Mouse (Mus musculus) liver, embryonic 13.5 days (tissue): ENCODE data around the gene Itpr2. TPM values are rescaled to one million over a fixed set of nuclear protein-coding genes. Genes with fewer than 3 reads are reported as not detected.

Experiments used
- ATAC-seq: fragments of 200-750 bp; cut with Nextera tagmentation; 2 replicates; pipeline ENCODE4 v1.8.0; 2017; ENCODE audit warnings: low read depth, mild to moderate bottlenecking, moderate number of reproducible peaks, moderate library complexity
- DNase-seq: peaks from one replicate; pipeline ENCODE4 v3.0.0; 2022
- H3K27ac ChIP-seq: fragments of 300-500 bp; sonication (generic); 2 replicates; pipeline ENCODE4 v1.5.1; 2015; ENCODE audit warnings: moderate library complexity, mild to moderate bottlenecking, inconsistent platforms
- H3K27me3 ChIP-seq: fragments of 300-500 bp; sonication (generic); 2 replicates; pipeline ENCODE4 v1.6.1; 2015; ENCODE audit warnings: mild to moderate bottlenecking, inconsistent platforms
- H3K36me3 ChIP-seq: fragments of 300-500 bp; sonication (generic); 2 replicates; pipeline ENCODE4 v1.6.1; 2015; ENCODE audit warnings: mild to moderate bottlenecking, inconsistent platforms
- H3K4me1 ChIP-seq: fragments of 300-500 bp; sonication (generic); replicated peaks from 2 replicates; pipeline ENCODE4 v1.6.1; 2015; ENCODE audit warnings: inconsistent platforms
- H3K4me2 ChIP-seq: fragments of 300-500 bp; sonication (generic); 2 replicates; pipeline ENCODE4 v1.6.1; 2015; ENCODE audit warnings: inconsistent platforms, mild to moderate bottlenecking, moderate library complexity
- H3K4me3 ChIP-seq: fragments of 300-500 bp; sonication (generic); replicated peaks from 2 replicates; pipeline ENCODE4 v1.5.1; 2015; ENCODE audit warnings: mild to moderate bottlenecking, inconsistent platforms
- H3K9ac ChIP-seq: fragments of 300-500 bp; sonication (generic); 2 replicates; pipeline ENCODE4 v1.6.1; 2015; ENCODE audit warnings: mild to moderate bottlenecking, inconsistent platforms
- H3K9me3 ChIP-seq: fragments of 300-500 bp; sonication (generic); replicated peaks from 2 replicates; pipeline ENCODE4 v1.6.1; 2016; ENCODE audit warnings: inconsistent platforms
- WGBS: fragments of 180-500 bp; shearing (Covaris S2); methylation state at CpG from one replicate; pipeline ENCODE4 v1.1.7; 2015; ENCODE audit not compliant: insufficient replicate concordance; 5-methylcytosine and 5-hydroxymethylcytosine counted together
- polyA plus RNA-seq: library from polyadenylated mRNA; unstranded; fragments of >200 nt; fragmentation: Nextera tagmentation; extraction: Ambion mirVana; gene quantifications from 2 replicates; pipeline ENCODE4 v1.2.1, GENCODE M21; 2015

Itpr2 gene
- polyA plus RNA-seq, 1 experiment from 2014 or later, result 2.4 TPM

DNA sequence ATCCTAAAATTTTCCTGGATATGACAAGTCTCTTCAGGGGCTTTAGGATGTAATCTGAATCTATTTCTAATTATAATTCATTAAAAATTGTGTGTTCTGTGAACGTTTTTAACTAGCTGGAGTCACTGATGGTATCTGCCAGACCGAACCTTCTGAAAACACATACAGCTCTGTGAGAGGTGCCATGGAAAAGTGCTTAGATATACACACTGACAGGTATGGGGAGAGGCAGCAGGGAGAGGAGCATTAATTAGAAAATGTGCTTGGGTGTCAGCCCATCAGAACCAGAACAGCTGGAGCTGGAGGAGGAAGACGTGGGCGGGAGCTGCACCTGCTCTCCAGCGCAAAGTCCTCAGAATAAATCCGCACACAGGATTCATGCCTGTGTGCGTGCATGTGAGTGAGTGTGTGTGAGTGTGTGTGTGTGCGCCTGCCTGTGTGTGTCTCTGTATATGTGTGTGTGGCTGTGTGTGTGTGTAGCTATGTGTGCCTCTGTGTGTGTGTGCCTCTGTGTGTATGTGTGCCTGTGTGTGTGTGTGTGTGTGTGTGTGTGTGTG is 199.4 kb downstream of the Itpr2 start:
- 72% methylated on average over 8 of the region's 8 CpGs for WGBS
- H3K4me2 ChIP-seq, result no peak overlapping the region
- H3K9me3 ChIP-seq, result no peaks in the 10 kb centered on the region; the same call in 1 of the 2 replicates
- DNase-seq (no peak), ATAC-seq (no peak)
- H3K27me3 ChIP-seq, result no peaks in the 10 kb centered on the region
- H3K4me1 ChIP-seq, result no peaks in the 10 kb centered on the region
- no peaks in the 10 kb centered on the region for H3K36me3 ChIP-seq
- no peak overlapping the region for H3K4me3 ChIP-seq
- H3K27ac ChIP-seq, result no peak overlapping the region
- H3K9ac ChIP-seq, result no peak overlapping the region

DNA sequence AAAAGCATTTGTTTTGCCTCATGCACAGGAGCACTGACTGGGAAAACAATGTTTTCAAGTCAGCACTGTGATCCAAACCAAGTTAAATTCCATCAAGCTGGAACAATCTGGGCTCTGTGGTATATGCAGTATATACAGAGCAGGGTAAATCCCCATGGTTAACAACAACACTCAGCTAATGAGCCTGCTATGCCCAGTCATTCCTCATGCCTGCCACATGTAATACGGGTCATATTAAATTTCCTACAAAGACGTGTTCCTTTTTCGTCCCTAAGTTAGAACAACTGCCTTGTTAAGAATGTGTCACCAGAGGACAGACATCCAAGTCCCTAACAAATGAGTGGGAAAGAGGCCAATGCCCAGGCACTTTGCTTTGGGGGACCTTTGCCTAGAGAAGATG is 199.9 kb downstream of the Itpr2 start:
- no peaks in the 10 kb centered on the region for H3K36me3 ChIP-seq
- no peak overlapping the region for H3K4me3 ChIP-seq
- H3K4me1 ChIP-seq, result no peaks in the 10 kb centered on the region
- DNase-seq (no peak), ATAC-seq (no peak)
- no peaks in the 10 kb centered on the region; the same call in 1 of the 2 replicates for H3K9me3 ChIP-seq
- no peak overlapping the region for H3K4me2 ChIP-seq
- 73% methylated on average over 3 of the region's 3 CpGs for WGBS
- H3K27me3 ChIP-seq, result no peaks in the 10 kb centered on the region
- H3K9ac ChIP-seq, result no peak overlapping the region
- no peak overlapping the region for H3K27ac ChIP-seq

DNA sequence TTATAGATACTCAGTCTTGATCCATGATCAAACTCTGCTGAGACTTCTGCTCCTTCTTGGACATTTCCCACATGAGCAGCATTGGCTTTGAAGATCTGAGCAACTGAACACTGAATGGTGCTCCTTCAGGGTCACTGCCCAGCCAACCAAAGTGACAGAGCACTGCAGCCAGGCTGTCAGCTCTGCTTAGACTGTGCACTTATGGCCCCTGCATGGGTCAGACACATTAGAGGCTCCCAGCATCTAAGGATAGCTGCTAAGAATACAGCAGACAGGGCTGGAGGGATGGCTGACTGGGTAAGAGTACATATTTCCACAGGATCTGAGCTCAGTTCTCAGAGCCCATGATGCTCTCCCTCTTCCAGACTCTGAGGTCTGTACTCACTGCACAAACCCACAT is 201.1 kb downstream of the Itpr2 start:
- no peak overlapping the region for H3K9ac ChIP-seq
- no peak for ATAC-seq
- H3K4me2 ChIP-seq, result no peak overlapping the region
- H3K36me3 ChIP-seq, result no peaks in the 10 kb centered on the region
- no peaks in the 10 kb centered on the region; the same call in 1 of the 2 replicates for H3K9me3 ChIP-seq
- DNase-seq, result no peak
- no peaks in the 10 kb centered on the region for H3K4me1 ChIP-seq
- no peaks in the 10 kb centered on the region for H3K27me3 ChIP-seq
- no peak overlapping the region for H3K4me3 ChIP-seq
- H3K27ac ChIP-seq, result no peak overlapping the region

DNA sequence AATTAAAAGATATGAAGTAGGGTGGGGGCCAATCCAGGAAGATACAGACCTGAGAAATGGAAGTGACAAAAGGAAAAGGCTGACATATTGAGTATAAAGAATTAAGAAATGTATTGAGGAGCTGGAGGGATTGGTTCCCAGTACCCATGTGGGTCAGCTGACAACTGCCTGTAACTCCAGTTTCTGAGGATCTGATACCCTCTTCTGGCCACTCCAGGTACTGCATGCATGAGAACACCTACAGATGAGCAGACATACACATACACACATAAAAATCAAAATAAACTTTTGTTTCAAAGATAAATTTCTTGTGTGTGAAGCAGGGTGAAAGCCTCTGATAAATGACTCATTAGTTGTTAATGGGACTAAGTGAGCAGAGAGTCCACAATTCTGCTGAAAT is 203.3 kb downstream of the Itpr2 start:
- DNase-seq, result no peak
- no peak for ATAC-seq
- Histone ChIP-seq H3K9ac (no peak overlapping the region), H3K9me3 (no peaks in the 10 kb centered on the region; the same call in 1 of the 2 replicates), H3K36me3 (no peaks in the 10 kb centered on the region), H3K4me1 (no peaks in the 10 kb centered on the region), H3K4me2 (no peak overlapping the region), H3K27me3 (no peaks in the 10 kb centered on the region), H3K4me3 (no peak overlapping the region), H3K27ac (no peak overlapping the region)

DNA sequence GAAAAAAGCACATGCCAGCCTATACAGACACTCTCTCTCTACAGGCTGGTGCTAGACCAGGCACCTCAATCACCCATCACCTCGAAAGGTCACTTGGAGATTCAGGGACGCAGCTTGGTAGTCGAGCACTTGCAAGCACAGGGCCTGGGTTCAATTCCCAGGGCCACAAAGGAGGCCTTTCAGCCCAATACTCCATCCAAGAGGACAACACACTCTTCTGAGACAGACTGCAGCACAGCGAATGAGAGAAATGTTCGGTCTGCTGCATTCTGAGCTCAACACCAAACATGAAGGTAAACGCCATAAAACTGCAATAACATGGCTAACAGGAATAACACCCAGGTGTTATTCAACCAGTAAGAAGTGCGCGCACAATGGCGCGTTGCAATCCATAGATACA is 211.0 kb downstream of the Itpr2 start:
- ATAC-seq, result no peak
- no peak for DNase-seq
- WGBS, result 75% methylated on average over 10 of the region's 10 CpGs
- Histone ChIP-seq H3K9me3 (no peaks in the 10 kb centered on the region), H3K4me1 (no peaks in the 10 kb centered on the region), H3K9ac (no peak overlapping the region), H3K27me3 (no peaks in the 10 kb centered on the region), H3K4me3 (no peak overlapping the region), H3K36me3 (no peaks in the 10 kb centered on the region), H3K27ac (no peak overlapping the region), H3K4me2 (no peak overlapping the region)

DNA sequence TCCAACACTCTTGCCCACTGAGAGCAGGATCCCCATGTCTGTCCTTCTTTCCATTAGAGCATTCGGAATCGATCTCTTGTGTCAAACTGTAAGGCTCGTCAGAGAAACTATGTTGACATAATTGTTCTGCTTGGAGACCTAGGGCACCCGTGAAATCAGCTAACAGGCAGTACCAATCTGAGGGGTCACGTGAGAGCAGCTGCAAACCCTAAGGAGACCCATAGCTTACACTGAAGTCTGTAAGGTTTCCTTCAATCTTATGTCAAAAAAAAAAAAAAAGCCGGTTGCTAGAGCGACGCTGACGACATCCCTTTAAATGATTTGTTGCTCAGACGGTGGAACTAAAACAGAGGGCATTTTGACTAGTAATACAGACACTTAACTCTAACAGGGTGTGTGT is 212.2 kb downstream of the Itpr2 start:
- no peak overlapping the region for H3K9ac ChIP-seq
- 69% methylated on average over 10 of the region's 10 CpGs for WGBS
- no peaks in the 10 kb centered on the region for H3K4me1 ChIP-seq
- no peaks in the 10 kb centered on the region for H3K9me3 ChIP-seq
- DNase-seq (no peak), ATAC-seq (no peak)
- H3K27ac ChIP-seq, result no peak overlapping the region
- H3K4me2 ChIP-seq, result no peak overlapping the region
- no peaks in the 10 kb centered on the region for H3K27me3 ChIP-seq
- H3K4me3 ChIP-seq, result no peak overlapping the region
- H3K36me3 ChIP-seq, result no peaks in the 10 kb centered on the region

DNA sequence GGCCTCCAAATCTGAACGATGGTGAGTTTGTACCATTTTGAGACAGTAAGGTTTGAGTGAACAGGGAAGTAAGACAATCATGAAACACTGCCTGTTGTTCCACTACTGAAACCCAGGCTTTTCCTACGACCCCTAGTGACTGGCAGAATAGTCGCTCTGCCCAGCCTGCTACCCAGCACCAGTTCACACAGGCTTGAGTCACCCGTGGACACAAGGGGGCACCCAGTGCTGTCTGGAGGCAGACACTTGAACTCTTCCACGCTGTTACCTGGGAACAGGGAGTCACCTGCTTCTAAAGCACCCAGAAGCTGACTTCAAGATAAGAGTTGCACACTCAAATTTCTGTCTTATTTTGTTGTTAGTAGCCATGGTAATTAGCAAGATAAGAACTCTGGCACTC is 213.8 kb downstream of the Itpr2 start:
- Histone ChIP-seq H3K4me2 (no peak overlapping the region), H3K9me3 (no peaks in the 10 kb centered on the region), H3K9ac (no peak overlapping the region), H3K27me3 (no peaks in the 10 kb centered on the region), H3K4me1 (no peaks in the 10 kb centered on the region), H3K36me3 (no peaks in the 10 kb centered on the region), H3K27ac (no peak overlapping the region), H3K4me3 (no peak overlapping the region)
- ATAC-seq (no peak), DNase-seq (no peak)
- WGBS, result 69% methylated on average over 5 of the region's 5 CpGs

DNA sequence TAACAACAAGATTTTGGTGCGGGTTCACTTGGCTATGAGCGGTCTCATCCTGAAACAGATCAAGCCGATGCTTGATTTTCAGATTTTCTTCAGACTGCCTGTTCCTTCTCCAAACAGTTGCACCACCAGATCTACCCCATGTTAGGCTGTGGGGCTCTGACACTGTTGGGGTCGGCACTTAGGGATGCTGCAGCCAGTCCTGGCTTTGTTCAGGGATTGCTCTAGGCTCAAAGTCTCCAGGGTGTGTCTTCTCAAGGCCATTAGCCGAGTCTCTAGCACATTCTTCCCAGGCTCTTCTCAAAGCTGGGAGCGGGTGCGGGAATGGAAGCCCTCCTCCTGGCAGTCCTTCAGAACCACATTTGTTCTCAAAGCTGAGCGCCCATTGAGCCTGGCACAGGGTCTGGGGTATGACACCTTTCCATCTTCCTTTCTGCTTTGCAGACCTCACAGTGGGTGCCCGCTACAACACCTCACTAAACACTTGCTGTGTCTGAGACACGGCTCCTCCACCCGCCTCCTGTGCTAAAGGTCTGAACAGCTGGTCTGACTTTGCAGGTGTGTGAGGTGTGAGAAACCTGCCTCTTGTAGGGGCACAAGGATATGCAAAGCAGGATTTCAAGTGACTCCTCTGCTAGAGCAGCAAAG is 217.0 kb downstream of the Itpr2 start:
- DNase-seq, result no peak
- Histone ChIP-seq H3K9me3 (no peaks in the 10 kb centered on the region), H3K9ac (no peak overlapping the region), H3K27ac (no peak overlapping the region), H3K27me3 (no peaks in the 10 kb centered on the region), H3K4me3 (no peak overlapping the region), H3K4me2 (no peak overlapping the region), H3K4me1 (no peaks in the 10 kb centered on the region), H3K36me3 (no peaks in the 10 kb centered on the region)
- 75% methylated on average over 11 of the region's 11 CpGs for WGBS
- no peak for ATAC-seq

DNA sequence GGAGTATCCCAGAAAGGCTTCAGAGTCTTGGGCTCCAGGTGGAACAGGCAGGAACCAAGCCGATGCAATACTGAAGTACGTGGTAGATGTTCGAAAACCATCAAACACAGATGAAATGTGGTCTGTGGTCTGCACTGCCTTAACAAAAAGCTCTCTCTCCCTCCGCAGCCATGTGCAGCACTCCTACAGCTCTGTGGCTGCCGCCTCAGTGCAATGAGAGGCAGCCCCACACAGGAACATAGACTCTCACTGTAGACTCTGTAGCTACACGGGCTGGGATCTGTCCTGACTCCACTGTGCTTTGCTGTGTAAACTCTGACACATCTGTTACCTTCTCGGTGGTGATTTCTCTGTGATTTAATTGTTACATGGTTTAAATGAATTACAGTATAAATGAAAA is 218.0 kb downstream of the Itpr2 start:
- no peak for ATAC-seq
- no peak overlapping the region for H3K4me3 ChIP-seq
- no peak for DNase-seq
- no peak overlapping the region for H3K9ac ChIP-seq
- H3K9me3 ChIP-seq, result no peaks in the 10 kb centered on the region
- WGBS, result 60% methylated on average over 7 of the region's 7 CpGs
- no peaks in the 10 kb centered on the region for H3K4me1 ChIP-seq
- H3K27ac ChIP-seq, result no peak overlapping the region
- no peak overlapping the region for H3K4me2 ChIP-seq
- no peaks in the 10 kb centered on the region for H3K27me3 ChIP-seq
- H3K36me3 ChIP-seq, result no peaks in the 10 kb centered on the region

DNA sequence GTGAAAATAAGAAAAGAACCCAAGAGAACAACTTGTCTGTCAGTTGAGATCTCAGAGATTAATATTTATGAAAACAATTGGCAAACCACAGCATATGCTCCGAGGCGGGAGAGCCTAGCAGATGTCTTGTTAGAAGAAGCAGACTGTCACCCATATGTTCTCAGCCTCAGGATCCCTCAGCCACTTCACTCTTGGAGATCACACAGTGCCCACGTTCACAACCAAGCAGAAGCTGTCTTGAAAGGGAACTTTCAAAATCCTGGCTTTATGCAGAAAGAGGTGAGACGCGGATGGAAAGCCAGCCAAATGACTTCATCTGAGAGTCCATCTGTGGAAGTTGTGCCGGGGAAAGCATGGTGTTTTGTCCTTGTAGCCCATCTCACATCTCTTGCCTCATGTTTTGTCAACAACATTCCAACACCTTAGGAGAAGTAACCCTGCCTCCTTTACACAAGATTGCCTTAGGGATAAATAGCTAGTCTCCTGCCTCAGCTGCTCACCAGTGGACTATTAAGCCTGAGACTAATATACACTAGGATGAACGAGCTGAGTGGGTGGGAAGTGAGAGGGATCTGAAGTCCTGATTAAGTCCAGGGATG is 219.9 kb downstream of the Itpr2 start:
- 68% methylated on average over 7 of the region's 7 CpGs for WGBS
- DNase-seq (no peak), ATAC-seq (no peak)

DNA sequence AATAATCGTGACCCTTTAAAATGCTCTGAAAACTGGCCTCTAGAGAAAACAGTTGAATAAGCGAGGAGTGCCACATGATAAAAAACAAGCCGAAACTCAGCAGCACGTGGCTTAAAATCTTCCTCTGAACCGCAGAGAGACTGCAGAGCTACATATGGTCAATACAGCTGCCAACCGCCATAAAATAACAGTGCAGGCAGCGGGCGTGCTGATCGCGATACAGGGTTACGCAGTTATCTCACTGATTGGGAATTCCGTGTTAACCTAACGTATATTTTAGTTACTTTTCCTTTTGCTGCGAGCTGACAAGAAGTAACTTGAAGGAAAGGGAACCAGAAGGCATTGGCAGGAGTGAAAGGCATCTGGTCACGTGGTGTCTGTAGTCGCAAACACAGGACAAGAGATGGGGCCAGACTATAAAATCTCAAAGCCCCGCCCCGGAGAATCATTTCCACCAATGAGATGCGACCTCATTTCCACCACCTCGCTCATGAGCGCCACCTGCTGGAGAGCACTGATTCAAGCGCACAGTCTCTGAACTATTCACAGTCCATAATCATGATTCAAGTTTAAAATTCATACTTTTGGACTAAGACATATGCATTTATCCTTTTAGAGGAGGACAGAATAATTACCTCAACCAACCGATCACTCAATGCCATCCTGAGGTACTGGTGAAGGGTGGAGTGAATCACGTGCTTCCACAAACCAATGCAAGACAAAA is 220.7 kb downstream of the Itpr2 start:
- no peaks in the 10 kb centered on the region for H3K9me3 ChIP-seq
- ATAC-seq (no peak), DNase-seq (no peak)
- H3K27me3 ChIP-seq, result no peaks in the 10 kb centered on the region
- no peak overlapping the region for H3K27ac ChIP-seq
- no peaks in the 10 kb centered on the region for H3K36me3 ChIP-seq
- H3K4me2 ChIP-seq, result no peak overlapping the region
- no peak overlapping the region for H3K9ac ChIP-seq
- 82% methylated on average over 24 of the region's 24 CpGs for WGBS
- no peak overlapping the region for H3K4me3 ChIP-seq
- H3K4me1 ChIP-seq, result no peaks in the 10 kb centered on the region

More for the DNA sequence above, 219.9 kb downstream of the Itpr2 start:
- Histone ChIP-seq H3K4me1 (no peaks in the 10 kb centered on the region), H3K4me2 (no peak overlapping the region), H3K36me3 (no peaks in the 10 kb centered on the region), H3K9me3 (no peaks in the 10 kb centered on the region), H3K9ac (no peak overlapping the region), H3K27me3 (no peaks in the 10 kb centered on the region), H3K4me3 (no peak overlapping the region), H3K27ac (no peak overlapping the region)
